Mouse (Mus musculus): Measurements from ENCODE around the gene Gm11562.

DNA sequence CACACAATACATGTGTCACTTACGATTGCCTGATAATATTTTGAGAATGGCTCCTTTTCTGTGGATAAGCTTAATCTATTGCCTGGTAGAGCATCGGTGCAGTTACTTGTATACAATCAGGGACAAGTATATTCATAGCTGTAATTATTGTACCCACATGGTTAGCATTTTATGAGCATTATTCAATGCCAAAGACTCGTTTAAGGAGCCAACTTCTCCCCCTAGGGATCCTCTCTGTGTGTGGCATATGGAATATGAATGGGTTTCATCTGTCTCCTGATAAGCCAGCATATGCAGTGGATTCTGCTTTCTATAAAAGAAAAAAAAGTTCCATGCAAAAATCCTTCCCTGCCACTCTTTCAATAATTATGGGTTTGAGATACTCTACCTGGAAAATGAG is 24.1 kb upstream of the Gm11562 start:
- no peak for TF ChIP-seq CTCF (IDR thresholded peaks at IDR 0.05; ENCODE audit: control insufficient read depth, insufficient read depth, low read length)
- no peak for TF ChIP-seq POLR2A (IDR thresholded peaks at IDR 0.05; ENCODE audit: borderline replicate concordance, control insufficient read depth, low read depth, low read length)

Measured in bone marrow, adult 2 months (tissue).